Mouse (Mus musculus) cerebral cortex, adult 2 months (tissue): ENCODE measurements around the gene Atp1a3.

ENCODE experiments used
- WGBS: fragments of 180-500 bp; shearing (Covaris S2); methylation state at CpG from one replicate; pipeline ENCODE4 v1.1.7; 2018; 5-methylcytosine and 5-hydroxymethylcytosine counted together

Gene Atp1a3

DNA sequence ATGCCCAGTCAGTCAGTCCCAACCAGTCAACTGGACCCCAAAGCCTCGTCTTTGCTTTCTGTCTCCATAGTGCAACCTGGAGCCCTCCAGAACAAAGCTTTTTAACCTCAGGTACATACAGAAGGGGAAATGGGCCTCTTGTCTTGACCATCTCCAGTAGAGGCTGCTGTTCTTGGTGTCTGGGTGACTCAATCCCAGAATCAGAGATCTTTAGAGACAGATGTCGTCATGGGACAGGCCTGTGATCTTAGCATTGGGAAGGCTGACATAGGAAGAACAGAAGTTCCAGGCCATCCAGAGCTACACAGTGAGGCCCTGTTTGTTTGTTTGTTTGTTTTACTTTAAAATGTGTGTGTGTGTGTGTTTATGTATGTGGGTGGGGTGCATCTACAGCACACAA is 41.5 kb downstream of the Atp1a3 start:
- 78% methylated on average over 2 of the region's 2 CpGs for WGBS

DNA sequence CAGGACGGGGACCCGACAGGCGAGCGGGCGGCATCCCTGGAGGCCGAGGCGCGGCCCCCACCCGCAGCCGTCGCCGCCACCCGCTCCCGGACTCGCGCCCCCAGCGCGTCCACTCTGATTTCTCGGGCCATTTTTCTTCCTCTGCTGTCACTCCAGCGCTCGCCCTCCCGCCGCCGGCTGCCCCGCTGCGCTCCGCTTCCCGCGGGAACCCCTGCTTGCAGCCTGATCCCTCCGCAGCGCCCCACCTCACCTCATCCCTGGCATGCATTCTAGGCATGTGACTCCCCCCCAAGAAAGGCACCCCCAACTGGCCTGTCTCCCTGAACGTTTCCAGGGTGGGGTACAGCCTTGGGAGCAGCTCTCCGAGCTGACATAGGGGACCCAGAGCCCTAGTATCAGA is 50.5 kb downstream of the Atp1a3 start:
- 19% methylated on average over 32 of the region's 33 CpGs for WGBS

DNA sequence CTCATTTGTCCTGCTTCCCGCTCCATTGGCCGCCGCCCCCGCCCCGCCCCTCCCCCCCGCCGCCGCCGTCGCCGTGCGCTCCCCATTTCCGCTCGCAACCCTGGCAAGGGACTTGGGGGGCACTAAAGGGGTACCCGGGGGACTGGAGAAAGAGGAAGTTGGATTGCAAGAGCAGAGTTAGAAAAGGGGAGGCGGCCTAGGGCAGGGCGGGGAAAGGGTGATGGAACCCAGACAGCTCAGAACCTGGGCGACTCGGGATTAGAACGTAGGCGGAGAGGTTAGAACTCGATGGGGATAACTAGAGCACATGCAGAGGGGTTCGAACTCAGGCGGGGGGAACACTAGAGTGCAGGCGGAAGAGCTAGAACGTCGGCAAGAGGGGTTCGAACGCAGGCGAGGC is 51.3 kb downstream of the Atp1a3 start:
- WGBS = 4% methylated on average over 30 of the region's 30 CpGs

DNA sequence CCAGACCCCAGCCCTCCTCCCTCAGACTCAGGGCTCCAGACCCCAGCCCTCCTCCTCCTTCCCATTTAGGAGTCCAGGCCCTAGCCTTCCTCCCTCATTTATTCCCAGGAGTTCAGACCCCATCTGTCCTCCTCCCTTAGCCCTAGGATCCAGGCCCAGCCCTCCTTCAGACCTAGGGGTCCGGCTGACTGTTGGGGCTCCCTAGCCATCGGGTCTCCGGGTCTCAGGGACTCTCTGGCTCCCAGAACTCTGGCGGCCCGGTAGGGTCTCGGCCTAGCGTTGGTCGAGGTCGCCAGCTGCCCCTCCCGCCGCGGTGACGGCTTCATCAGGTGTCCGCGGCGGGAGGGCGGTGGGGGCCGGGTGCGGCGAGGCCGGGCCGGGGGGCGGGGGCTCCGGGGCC is 51.8 kb downstream of the Atp1a3 start:
- 11% methylated on average over 24 of the region's 24 CpGs for WGBS

DNA sequence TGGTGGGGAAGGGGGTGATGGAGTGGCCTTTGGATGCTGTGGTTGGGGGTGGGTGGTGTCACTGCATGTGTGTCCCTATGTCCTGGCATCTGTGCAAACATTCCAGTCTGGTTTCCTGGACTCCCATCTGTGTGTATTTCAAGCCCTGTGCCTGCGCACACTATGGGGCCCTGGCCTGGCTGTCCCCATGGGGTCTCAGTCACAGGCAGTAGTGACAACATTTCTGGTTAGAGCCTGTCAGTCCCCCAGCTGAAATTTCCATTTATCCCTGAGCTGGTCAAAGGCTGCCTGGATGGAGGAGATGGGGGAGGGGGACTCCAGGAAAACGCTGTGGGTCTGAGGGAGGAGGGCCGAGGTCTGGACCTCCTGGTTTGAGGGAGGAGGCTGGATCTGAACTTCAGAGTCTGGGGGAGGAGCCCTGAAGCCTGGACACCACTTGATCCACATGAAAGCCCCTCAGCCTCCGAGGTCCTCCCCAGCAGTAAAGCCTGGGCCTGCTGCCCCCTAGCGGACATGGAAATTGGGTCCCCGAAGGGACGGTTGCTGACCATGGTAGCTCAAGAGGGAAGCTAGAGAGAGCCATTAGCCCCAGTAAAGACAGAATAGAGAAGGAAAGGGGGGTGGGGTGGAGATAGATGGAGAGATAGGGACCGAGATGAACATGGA is 55.7 kb downstream of the Atp1a3 start:
- WGBS = 4% methylated on average over 8 of the region's 8 CpGs

DNA sequence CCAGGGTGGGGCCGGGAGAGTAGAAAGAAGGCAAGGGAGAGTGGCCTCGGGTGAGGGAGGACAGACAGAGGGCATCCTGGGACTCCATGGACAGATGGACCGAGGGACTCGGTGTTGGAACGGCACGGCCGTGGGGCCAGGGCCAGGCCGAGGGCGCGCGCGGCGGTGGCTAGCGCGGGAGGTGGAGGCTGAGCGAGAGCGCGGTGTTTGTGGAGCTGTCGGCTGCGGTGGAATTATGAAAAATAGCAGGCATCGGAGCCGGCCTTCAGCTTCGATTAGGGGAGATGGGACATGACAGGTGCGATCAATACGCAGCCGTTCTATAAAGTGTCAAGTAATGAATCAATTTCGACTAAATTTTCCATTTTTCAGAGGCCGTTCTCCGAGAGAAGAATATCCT is 57.0 kb downstream of the Atp1a3 start:
- WGBS = 4% methylated on average over 29 of the region's 29 CpGs

DNA sequence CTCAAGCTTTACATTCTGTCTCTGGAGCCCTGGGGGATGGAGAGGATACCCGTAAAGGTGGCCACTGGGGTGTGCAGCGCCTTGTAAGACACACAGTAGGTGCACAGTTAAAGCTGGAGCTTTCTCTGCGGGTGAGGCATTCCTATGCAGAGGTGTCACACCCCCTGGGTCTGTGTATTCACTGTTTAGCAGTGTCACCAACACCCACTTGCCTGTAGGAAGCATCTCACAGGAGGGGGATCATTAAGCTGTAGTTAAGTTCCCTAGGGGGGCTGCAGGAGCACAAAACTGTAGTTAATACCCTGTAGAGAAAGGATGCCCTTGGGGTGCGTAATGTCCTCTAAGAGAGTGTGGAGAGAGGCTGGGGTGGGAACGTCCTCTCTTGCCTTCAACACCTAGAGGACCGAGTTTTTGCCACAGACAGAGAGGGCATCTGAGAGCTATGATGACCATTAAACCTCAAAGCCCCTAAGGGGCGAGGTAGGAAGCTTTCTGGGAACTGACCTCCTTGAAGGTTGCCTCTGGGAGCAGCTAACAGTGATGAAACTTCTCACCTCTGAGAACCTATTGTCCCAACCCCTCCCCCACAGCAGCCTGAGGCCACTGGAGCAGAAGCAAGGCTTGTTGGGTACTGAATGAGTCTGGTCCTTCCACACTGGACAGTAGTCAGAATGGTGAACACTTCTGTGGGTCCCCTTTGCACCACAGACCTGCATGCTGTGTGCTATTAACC is 58.3 kb downstream of the Atp1a3 start:
- WGBS = 36% methylated on average over 7 of the region's 7 CpGs

DNA sequence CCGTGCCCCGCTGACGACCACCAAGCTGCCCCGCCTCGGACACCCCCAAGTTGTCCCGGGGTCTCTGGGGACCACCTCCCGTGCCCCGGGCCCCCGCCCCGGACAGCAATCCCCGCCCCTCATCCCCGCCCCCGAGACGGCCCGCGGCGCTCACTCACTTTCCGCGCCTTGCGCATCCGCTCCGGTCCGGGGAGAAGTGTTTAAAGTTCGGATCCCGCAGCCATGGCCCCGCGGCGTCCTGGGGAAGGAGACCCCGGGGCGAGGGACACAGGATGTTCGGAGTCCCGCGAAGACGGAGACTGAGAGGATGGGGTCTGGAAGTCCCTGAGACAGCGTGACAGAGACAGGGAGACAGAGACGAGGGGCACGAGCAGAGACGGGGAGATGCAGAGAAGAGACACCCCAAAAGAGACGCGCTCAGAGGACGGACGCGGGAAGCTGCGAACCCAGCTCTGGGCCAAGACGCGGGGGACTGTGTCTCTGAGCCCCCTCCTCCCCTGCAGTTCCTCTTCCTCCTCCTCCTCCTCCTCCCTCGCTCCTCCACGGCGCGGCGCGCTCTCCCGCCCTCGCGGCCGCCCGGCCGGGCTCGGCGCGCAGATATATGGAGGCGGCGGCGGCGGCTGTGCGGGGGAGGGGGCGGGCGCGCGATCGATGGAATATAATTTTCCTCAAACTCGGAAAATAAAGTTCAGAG is 61.4 kb downstream of the Atp1a3 start, which contains the start of gene Gm4881:
Gene Gm4881, minus strand, starts transcription at position 238 of the 694 bp plus-strand sequence.
- WGBS = 1% methylated on average over 66 of the region's 72 CpGs

DNA sequence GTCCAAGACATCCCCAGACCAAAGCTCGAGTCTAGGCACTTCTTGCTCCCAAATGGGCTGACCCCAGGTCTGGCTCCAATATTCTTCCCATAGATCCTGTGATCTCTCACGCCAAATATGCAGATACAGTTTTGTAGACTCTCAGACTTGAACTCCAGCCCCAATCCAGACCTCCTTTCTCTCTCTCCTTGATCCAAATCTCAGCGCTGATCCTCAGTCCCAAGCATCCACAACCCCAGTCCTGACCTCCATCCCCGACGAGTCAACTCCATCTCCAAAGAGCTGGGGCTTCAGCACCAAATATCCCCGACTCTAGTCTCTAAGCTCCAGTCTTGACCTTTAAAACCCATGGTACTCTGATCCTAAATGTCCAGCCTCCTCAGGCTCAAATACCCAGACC is 62.1 kb downstream of the Atp1a3 start:
- 23% methylated on average over 6 of the region's 6 CpGs for WGBS

DNA sequence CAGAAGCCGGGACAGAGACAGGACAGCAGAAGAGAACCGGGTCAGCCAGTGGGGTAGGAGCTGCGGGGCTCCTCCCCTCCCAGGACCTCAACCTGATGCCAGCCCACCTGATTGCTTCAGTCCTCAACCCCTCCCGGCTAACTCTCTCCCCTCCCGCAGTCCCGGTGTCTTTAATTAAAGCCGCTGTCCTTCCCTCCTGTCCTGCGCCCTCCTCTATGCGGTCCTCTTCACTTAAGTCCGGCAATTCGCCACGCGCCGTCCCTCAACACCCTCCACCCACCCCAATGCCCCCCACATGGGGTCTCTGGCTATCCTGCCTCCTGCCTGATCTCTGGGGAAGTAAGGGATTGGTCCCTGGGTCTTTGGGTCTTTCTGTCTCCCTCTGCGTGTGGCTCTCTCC is 74.1 kb downstream of the Atp1a3 start:
- 5% methylated on average over 14 of the region's 15 CpGs for WGBS

DNA sequence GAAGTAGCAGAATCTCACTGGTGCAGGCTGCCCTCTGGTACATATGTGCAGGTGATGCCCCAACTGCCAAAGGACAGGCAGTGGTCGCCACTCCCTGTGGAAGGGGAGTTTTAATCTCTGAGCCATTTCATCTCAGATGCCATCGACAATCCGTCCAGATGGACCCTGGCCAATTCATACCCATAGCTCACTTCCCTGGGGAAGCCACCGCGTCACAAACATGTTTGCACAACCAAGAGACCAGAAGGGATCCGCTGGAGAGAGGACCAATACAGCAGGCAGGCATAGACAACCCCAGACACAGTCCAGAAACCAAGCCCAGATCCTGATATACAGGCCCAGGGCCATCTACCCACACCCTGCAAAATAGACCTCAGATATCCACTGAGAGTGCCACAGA is 75.3 kb downstream of the Atp1a3 start:
- 51% methylated on average over 6 of the region's 6 CpGs for WGBS
